Mouse (Mus musculus): ENCODE measurements around the gene Gm11562.

- TF ChIP-seq CTCF (IDR thresholded peaks at IDR 0.05; ENCODE audit: control insufficient read depth, insufficient read depth, low read length): no peak
- no peak for TF ChIP-seq POLR2A (IDR thresholded peaks at IDR 0.05; ENCODE audit: borderline replicate concordance, control insufficient read depth, low read depth, low read length)
Observed at GRCm38 (mm10) chr11:99646444-99646843, 26.2 kb upstream of the Gm11562 start.

Data from bone marrow, adult 2 months (tissue).